Mouse (Mus musculus): Measurements from ENCODE around the gene Lpin3. TPM values are rescaled to one million over a fixed set of nuclear protein-coding genes. Genes with fewer than 3 reads are reported as not detected.

Gene Lpin3
- polyA plus RNA-seq (2015; fragmentation: Nextera tagmentation; extraction: Ambion mirVana), result 17.6 and 26.5 TPM in 2 replicates

DNA sequence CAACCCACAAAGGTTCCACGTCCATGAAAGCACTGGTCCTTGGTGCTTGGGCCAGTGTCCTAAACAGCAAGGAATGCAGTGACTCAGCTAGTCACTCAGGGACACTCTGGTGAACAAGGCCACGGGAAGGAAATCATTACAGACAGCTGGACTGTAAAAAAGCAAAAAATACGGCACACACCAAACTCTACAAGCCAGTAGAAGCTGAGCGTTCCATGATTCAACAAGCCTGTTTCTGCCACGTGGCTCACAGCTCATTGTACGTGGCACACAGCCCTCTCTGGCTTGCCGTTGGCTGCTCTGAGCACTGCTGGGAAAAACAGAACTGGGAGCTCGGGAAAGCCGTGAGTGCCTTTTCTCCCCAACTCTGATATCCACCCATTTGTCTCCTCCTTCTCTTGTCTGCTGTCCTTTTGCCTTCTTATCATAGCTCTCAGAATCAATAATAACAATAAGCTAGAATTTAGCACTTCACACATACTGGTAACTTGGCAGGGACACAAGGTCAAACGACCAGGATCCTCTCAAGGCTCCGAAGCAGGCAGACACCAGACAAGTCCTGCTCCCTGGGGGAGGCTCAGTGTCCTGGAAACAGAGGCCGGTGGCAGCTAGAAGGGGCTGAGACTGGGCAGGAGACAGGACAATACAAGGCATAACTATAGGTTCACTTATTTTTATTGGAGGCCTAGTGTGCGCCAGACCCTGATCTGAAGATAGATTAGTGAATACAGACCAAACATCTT lies at the start of gene Lpin3:
Lpin3 (plus strand) TSS at position 218 of the 743 bp plus-strand sequence.
- H3K4me3 ChIP-seq (replicated peaks; ENCODE audit: low read length), result no peak within 1 kb of the TSS
- ATAC-seq (ENCODE audit: insufficient read depth, low FRiP score), result no peak
- H3K27ac ChIP-seq (ENCODE audit: low read length), result no peak within 1 kb of the TSS
- WGBS, result 55% methylated on average over 13 of the region's 13 CpGs
- H3K9ac ChIP-seq (ENCODE audit: low read length), result 0 out of 2 replicates have a peak within 1 kb of the TSS, but pooled peaks have one; percentile 4
- no peaks in the 10 kb centered on the region for H3K4me1 ChIP-seq (ENCODE audit: control insufficient read depth, insufficient read depth, low read length)
- 0 out of 2 replicates have a peak, but pooled peaks cover 5% of the 10 kb centered on the region for H3K9me3 ChIP-seq (replicated peaks; ENCODE audit: control insufficient read depth, low read length)
- no peaks in the 10 kb centered on the region for H3K36me3 ChIP-seq (ENCODE audit: control insufficient read depth, insufficient read depth, low read length)
- no peaks in the 10 kb centered on the region for H3K27me3 ChIP-seq (ENCODE audit: control insufficient read depth, insufficient read depth, low read length)
- H3K4me2 ChIP-seq (ENCODE audit: low read depth, low read length), result no peak within 1 kb of the TSS

GRCm38 (mm10) chr2:160840838-160841237 lies 39.6 kb upstream of the Lpin3 start:
- H3K27ac ChIP-seq (ENCODE audit: low read length), result no peak overlapping the region
- H3K4me3 ChIP-seq (replicated peaks; ENCODE audit: low read length), result no peak overlapping the region
- H3K4me2 ChIP-seq (ENCODE audit: low read depth, low read length), result no peak overlapping the region
- no peaks in the 10 kb centered on the region for H3K27me3 ChIP-seq (ENCODE audit: control insufficient read depth, insufficient read depth, low read length)
- no peaks in the 10 kb centered on the region for H3K4me1 ChIP-seq (ENCODE audit: control insufficient read depth, insufficient read depth, low read length)
- ATAC-seq (ENCODE audit: insufficient read depth, low FRiP score), result no peak
- no peaks in the 10 kb centered on the region for H3K36me3 ChIP-seq (ENCODE audit: control insufficient read depth, insufficient read depth, low read length)
- H3K9me3 ChIP-seq (replicated peaks; ENCODE audit: control insufficient read depth, low read length), result no peaks in the 10 kb centered on the region
- H3K9ac ChIP-seq (ENCODE audit: low read length), result no peak overlapping the region

GRCm38 (mm10) chr2:160847664-160848063 lies 32.8 kb upstream of the Lpin3 start:
- H3K36me3 ChIP-seq (ENCODE audit: control insufficient read depth, insufficient read depth, low read length), result no peaks in the 10 kb centered on the region
- no peaks in the 10 kb centered on the region for H3K9me3 ChIP-seq (replicated peaks; ENCODE audit: control insufficient read depth, low read length)
- no peak overlapping the region for H3K27ac ChIP-seq (ENCODE audit: low read length)
- no peaks in the 10 kb centered on the region for H3K4me1 ChIP-seq (ENCODE audit: control insufficient read depth, insufficient read depth, low read length)
- no peak overlapping the region for H3K4me2 ChIP-seq (ENCODE audit: low read depth, low read length)
- WGBS, result 74% methylated on average over 1 of the region's 1 CpGs
- no peak overlapping the region for H3K4me3 ChIP-seq (replicated peaks; ENCODE audit: low read length)
- ATAC-seq (ENCODE audit: insufficient read depth, low FRiP score), result no peak
- no peaks in the 10 kb centered on the region for H3K27me3 ChIP-seq (ENCODE audit: control insufficient read depth, insufficient read depth, low read length)
- no peak overlapping the region for H3K9ac ChIP-seq (ENCODE audit: low read length)

DNA sequence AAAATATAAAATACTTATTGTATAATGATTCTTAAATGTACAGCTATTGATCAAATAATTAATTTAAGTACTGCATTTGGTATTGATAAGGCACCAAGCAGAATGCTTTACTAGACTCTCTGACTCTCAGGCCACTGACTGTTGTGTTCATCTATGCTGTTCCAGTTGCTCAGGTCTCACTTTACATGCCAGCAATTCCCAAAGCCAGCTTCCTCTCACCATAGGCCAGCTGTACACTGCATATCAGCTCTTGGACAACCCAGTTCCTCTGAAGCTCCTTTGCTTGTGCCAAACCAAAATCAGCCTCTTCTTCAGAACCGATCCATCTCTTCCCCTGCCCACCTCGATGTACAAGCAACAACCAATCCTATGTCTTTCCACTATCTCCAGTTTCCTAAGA lies 32.3 kb upstream of the Lpin3 start:
- H3K27me3 ChIP-seq (ENCODE audit: control insufficient read depth, insufficient read depth, low read length), result no peaks in the 10 kb centered on the region
- no peak overlapping the region for H3K9ac ChIP-seq (ENCODE audit: low read length)
- H3K9me3 ChIP-seq (replicated peaks; ENCODE audit: control insufficient read depth, low read length), result no peaks in the 10 kb centered on the region
- H3K4me3 ChIP-seq (replicated peaks; ENCODE audit: low read length), result no peak overlapping the region
- H3K4me1 ChIP-seq (ENCODE audit: control insufficient read depth, insufficient read depth, low read length), result no peaks in the 10 kb centered on the region
- no peak overlapping the region for H3K4me2 ChIP-seq (ENCODE audit: low read depth, low read length)
- H3K36me3 ChIP-seq (ENCODE audit: control insufficient read depth, insufficient read depth, low read length), result no peaks in the 10 kb centered on the region
- H3K27ac ChIP-seq (ENCODE audit: low read length), result no peak overlapping the region
- no peak for ATAC-seq (ENCODE audit: insufficient read depth, low FRiP score)
- 87% methylated on average over 2 of the region's 2 CpGs for WGBS

DNA sequence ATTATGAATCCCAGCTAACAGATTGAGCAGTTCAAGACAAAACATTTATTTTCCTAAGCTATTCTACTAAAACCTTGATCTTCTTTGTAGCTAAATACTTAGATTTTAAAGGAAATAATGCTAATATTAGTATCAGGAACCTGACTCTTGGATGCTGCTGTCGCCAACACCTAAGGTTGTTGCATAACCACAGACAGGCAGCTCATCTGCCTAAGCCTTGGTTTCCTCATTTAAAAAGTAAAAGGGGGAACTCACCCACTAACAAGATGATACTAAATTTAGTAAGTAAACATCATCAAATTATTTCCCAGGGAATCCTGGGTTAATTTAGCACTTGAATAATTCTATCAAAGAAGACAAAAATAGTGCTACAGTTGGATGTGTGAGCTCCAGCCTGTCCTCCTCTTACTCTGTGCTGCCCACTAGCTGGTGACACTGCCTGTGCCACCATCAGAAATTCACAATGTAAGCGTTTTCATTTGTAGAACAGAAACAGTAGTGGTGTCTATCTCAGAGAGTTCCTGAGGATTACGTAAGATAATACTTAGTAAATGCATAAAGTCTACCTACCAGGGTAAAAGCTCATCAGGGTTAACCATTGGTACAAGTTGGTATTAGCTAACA lies 30.7 kb upstream of the Lpin3 start:
- Histone ChIP-seq H3K4me3 (replicated peaks; ENCODE audit: low read length) (no peak overlapping the region), H3K27ac (ENCODE audit: low read length) (no peak overlapping the region), H3K9ac (ENCODE audit: low read length) (no peak overlapping the region), H3K27me3 (ENCODE audit: control insufficient read depth, insufficient read depth, low read length) (no peaks in the 10 kb centered on the region), H3K4me2 (ENCODE audit: low read depth, low read length) (no peak overlapping the region), H3K36me3 (ENCODE audit: control insufficient read depth, insufficient read depth, low read length) (no peaks in the 10 kb centered on the region), H3K4me1 (ENCODE audit: control insufficient read depth, insufficient read depth, low read length) (no peaks in the 10 kb centered on the region), H3K9me3 (replicated peaks; ENCODE audit: control insufficient read depth, low read length) (no peaks in the 10 kb centered on the region)
- ATAC-seq (ENCODE audit: insufficient read depth, low FRiP score), result no peak
- 79% methylated on average over 3 of the region's 3 CpGs for WGBS

- H3K9ac ChIP-seq (ENCODE audit: low read length), result no peak overlapping the region
- no peak overlapping the region for H3K27ac ChIP-seq (ENCODE audit: low read length)
- no peak overlapping the region for H3K4me2 ChIP-seq (ENCODE audit: low read depth, low read length)
- no peaks in the 10 kb centered on the region for H3K27me3 ChIP-seq (ENCODE audit: control insufficient read depth, insufficient read depth, low read length)
- no peaks in the 10 kb centered on the region for H3K4me1 ChIP-seq (ENCODE audit: control insufficient read depth, insufficient read depth, low read length)
- H3K36me3 ChIP-seq (ENCODE audit: control insufficient read depth, insufficient read depth, low read length), result no peaks in the 10 kb centered on the region
- no peak overlapping the region for H3K4me3 ChIP-seq (replicated peaks; ENCODE audit: low read length)
- no peaks in the 10 kb centered on the region for H3K9me3 ChIP-seq (replicated peaks; ENCODE audit: control insufficient read depth, low read length)
- no peak for ATAC-seq (ENCODE audit: insufficient read depth, low FRiP score)
- 73% methylated on average over 3 of the region's 3 CpGs for WGBS
Measured at GRCm38 (mm10) chr2:160850360-160850759, 30.1 kb upstream of the Lpin3 start.

- no peaks in the 10 kb centered on the region for H3K27me3 ChIP-seq (ENCODE audit: control insufficient read depth, insufficient read depth, low read length)
- no peaks in the 10 kb centered on the region for H3K4me1 ChIP-seq (ENCODE audit: control insufficient read depth, insufficient read depth, low read length)
- no peak overlapping the region for H3K4me3 ChIP-seq (replicated peaks; ENCODE audit: low read length)
- H3K9me3 ChIP-seq (replicated peaks; ENCODE audit: control insufficient read depth, low read length), result no peaks in the 10 kb centered on the region
- H3K36me3 ChIP-seq (ENCODE audit: control insufficient read depth, insufficient read depth, low read length), result no peaks in the 10 kb centered on the region
- no peak overlapping the region for H3K27ac ChIP-seq (ENCODE audit: low read length)
- ATAC-seq (ENCODE audit: insufficient read depth, low FRiP score), result no peak
- H3K9ac ChIP-seq (ENCODE audit: low read length), result no peak overlapping the region
- no peak overlapping the region for H3K4me2 ChIP-seq (ENCODE audit: low read depth, low read length)
Measured at GRCm38 (mm10) chr2:160854687-160855086, 25.8 kb upstream of the Lpin3 start.

DNA sequence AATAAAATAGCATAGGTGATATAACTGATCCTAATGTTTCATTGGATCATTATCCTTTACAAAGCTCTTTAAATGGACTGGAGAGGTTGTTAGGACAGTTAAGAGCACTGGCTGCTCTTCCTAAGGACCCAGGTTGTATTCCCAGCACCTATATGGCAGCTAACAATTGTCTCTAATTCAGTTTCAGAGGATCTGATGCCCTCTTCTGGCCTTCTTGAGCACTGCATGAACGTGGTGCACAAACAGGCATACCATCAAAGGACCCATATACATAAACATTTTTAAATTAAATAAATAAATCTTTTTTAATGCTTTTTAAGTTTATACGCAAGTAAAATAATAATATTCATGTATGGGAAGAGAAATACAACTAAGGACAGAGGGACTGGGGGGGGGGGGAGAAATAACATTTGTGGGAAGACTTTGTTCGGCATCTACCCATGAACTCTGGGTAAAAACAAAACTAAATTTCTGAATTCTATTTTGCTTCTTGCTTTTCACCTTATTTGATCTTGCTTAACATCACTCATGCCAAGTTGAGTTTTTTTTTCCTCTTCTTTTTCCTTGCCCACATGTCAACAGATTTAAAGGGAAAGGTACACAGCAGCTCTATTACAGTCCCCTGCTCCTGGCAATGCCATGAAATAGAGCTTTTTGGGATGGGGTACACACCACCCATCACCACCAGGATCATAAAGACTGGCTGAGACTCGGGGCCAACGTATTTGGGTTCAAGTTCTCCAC lies 23.9 kb upstream of the Lpin3 start:
- 78% methylated on average over 5 of the region's 5 CpGs for WGBS
- Histone ChIP-seq H3K9me3 (replicated peaks; ENCODE audit: control insufficient read depth, low read length) (no peaks in the 10 kb centered on the region), H3K4me2 (ENCODE audit: low read depth, low read length) (no peak overlapping the region), H3K9ac (ENCODE audit: low read length) (no peak overlapping the region), H3K27me3 (ENCODE audit: control insufficient read depth, insufficient read depth, low read length) (no peaks in the 10 kb centered on the region), H3K36me3 (ENCODE audit: control insufficient read depth, insufficient read depth, low read length) (no peaks in the 10 kb centered on the region), H3K4me3 (replicated peaks; ENCODE audit: low read length) (no peak overlapping the region), H3K4me1 (ENCODE audit: control insufficient read depth, insufficient read depth, low read length) (no peaks in the 10 kb centered on the region), H3K27ac (ENCODE audit: low read length) (no peak overlapping the region)
- ATAC-seq (ENCODE audit: insufficient read depth, low FRiP score), result no peak

DNA sequence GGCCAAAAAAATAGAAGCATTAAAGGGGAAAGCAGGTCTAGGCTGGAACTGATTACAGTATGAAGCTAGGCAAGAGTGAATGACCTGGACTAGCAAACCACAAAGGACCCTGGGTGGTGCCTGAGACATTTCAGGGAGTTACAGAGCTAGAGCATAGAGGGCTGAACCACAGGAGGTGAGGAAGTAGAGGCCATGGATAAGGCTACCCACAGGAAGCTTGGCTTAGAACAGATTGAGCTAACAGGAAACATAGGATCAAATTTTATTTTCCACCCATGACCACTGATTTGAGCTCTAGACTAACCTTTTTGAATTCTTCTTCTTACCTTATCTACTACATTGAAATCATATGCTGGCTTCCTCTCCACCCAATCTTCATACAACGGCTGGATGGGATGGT lies 20.1 kb upstream of the Lpin3 start:
- Histone ChIP-seq H3K9me3 (replicated peaks; ENCODE audit: control insufficient read depth, low read length) (no peaks in the 10 kb centered on the region), H3K27me3 (ENCODE audit: control insufficient read depth, insufficient read depth, low read length) (no peaks in the 10 kb centered on the region), H3K27ac (ENCODE audit: low read length) (no peak overlapping the region), H3K36me3 (ENCODE audit: control insufficient read depth, insufficient read depth, low read length) (no peaks in the 10 kb centered on the region), H3K9ac (ENCODE audit: low read length) (no peak overlapping the region), H3K4me2 (ENCODE audit: low read depth, low read length) (no peak overlapping the region), H3K4me1 (ENCODE audit: control insufficient read depth, insufficient read depth, low read length) (no peaks in the 10 kb centered on the region), H3K4me3 (replicated peaks; ENCODE audit: low read length) (no peak overlapping the region)
- 79% methylated on average over 1 of the region's 1 CpGs for WGBS
- no peak for ATAC-seq (ENCODE audit: insufficient read depth, low FRiP score)
